Mouse (Mus musculus) limb, embryonic 12.5 days (tissue): ENCODE results near the gene Adm. TPM values are rescaled to one million over a fixed set of nuclear protein-coding genes. Genes with fewer than 3 reads are reported as not detected.

ENCODE experiments used
- ATAC-seq: fragments of 200-750 bp; cut with Nextera tagmentation; 2 replicates; pipeline ENCODE4 v1.8.0; 2017; ENCODE audit warnings: low read depth, moderate TSS enrichment; ENCODE audit not compliant: insufficient number of reproducible peaks, insufficient read depth, low FRiP score, low TSS enrichment
- H3K27ac ChIP-seq: fragments of 300-500 bp; sonication (generic); 2 replicates; pipeline ENCODE4 v1.5.1; 2016; ENCODE audit warnings: mild to moderate bottlenecking, moderate library complexity
- H3K27me3 ChIP-seq: fragments of 300-500 bp; sonication (generic); 2 replicates; pipeline ENCODE4 v1.6.1; 2016; ENCODE audit warnings: mild to moderate bottlenecking, moderate library complexity
- H3K36me3 ChIP-seq: fragments of 300-500 bp; sonication (generic); 2 replicates; pipeline ENCODE4 v1.6.1; 2016; ENCODE audit warnings: mild to moderate bottlenecking, moderate library complexity
- H3K4me1 ChIP-seq: fragments of 300-500 bp; sonication (generic); replicated peaks from 2 replicates; pipeline ENCODE4 v1.6.1; 2016
- H3K4me2 ChIP-seq: fragments of 300-500 bp; sonication (generic); 2 replicates; pipeline ENCODE4 v1.6.1; 2016; ENCODE audit warnings: mild to moderate bottlenecking, moderate library complexity
- H3K4me3 ChIP-seq: fragments of 300-500 bp; sonication (generic); replicated peaks from 2 replicates; pipeline ENCODE4 v1.5.1; 2016; ENCODE audit warnings: mild to moderate bottlenecking
- H3K9ac ChIP-seq: fragments of 300-500 bp; sonication (generic); replicated peaks from 2 replicates; pipeline ENCODE4 v1.6.1; 2016; ENCODE audit warnings: mild to moderate bottlenecking, moderate library complexity
- H3K9me3 ChIP-seq: fragments of 300-500 bp; sonication (generic); 2 replicates; pipeline ENCODE4 v1.6.1; 2016; ENCODE audit warnings: mild to moderate bottlenecking, moderate library complexity
- WGBS: fragments of 180-500 bp; shearing (Covaris S2); methylation state at CpG from one replicate; pipeline ENCODE4 v1.1.7; 2016; 5-methylcytosine and 5-hydroxymethylcytosine counted together
- polyA plus RNA-seq: library from polyadenylated mRNA; unstranded; fragments of >200 nt; fragmentation: Nextera tagmentation; extraction: Ambion mirVana; gene quantifications from 2 replicates; pipeline ENCODE4 v1.2.1, GENCODE M21; 2016

Adm gene
- polyA plus RNA-seq, 1 experiment from 2014 or later: 1.2 TPM

DNA sequence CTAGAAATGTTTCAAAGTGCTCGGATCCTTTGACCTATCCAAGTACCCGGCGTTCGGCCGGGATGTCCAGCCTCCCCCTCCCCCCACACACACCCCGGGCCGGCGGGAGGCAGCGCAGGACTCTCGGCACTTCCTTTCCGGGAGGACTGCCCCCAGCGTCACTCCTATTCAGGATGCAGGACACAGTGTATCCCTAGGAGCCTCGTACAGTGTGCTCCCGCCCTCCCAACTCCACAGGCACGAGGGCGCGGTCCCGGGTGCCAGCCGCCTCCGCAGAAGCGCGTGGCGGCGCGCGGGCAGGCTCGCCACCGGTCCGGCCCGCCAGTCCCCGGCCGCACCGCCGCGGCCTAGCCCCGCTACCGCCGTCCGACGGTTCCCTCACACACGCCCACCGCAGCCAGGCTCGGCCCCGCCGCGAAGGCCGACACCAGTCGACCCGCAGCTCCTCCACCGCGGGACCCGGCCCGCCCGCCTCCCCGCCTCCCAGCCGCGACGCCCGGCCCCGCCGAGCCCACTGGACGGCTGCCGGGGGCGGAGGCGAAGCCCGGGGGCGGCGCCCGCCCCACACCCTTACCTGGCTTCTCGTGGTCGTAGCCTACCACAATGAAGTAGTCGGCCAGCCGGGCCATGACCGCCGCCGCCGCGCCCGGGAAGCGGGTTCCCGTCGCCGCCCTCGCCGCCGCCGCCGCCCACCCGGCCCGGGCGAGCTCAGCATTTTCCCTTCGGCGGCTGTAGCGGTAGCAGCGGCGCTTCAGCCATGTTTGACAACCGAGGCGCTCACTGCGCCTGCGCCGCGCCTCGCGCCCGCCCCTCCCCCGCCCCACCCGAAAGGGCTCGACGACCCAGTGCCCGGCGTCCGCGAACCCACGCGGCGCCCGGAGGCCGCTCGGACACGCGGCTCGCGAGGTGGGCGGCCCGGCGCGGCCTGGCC, 13.1 kb upstream of the Adm start, which contains the start of gene Sbf2:
TSS of gene Sbf2 (minus strand) at position 790 of the 931 bp plus-strand sequence.
- 1% methylated on average over 118 of the region's 127 CpGs for WGBS
- peak within 1 kb of the TSS; percentile 91 for H3K9ac ChIP-seq
- H3K36me3 ChIP-seq: no peaks in the 10 kb centered on the region
- peak within 1 kb of the TSS; percentile 97 for H3K27ac ChIP-seq
- H3K4me3 ChIP-seq: peak within 1 kb of the TSS; percentile 87
- peak within 1 kb of the TSS; percentile 90 for H3K4me2 ChIP-seq
- peak; percentile 91 for ATAC-seq
- H3K9me3 ChIP-seq: no peaks in the 10 kb centered on the region
- H3K27me3 ChIP-seq: peaks cover 4% of the 10 kb centered on the region; the same call in 1 of the 2 replicates
- H3K4me1 ChIP-seq: peaks cover 12% of the 10 kb centered on the region

DNA sequence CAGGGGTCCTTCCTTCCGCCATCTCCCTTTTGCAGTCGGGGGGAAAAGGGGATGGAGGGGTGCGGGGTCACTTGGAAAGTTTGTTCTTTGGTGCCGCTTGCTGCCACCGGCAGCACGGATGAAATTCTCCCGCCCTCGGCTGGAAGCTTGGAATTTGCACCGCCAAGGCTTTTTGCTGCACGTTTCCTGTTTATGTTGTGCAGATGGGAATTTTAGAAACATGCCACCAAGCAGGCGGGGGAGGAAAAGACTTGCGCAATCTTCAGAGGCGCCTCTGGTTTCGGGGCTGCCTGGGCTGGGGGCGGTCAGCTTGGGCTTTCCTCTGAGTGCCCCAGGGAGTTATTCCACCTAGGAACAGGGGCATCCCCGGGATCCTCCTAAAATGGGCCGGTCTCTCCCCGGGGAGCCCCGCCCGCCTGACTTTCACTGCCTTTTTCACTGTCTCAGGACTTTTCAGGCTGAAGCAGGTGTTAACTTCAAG, 12.3 kb upstream of the Adm start:
- H3K4me3 ChIP-seq: peak overlapping the region; percentile 87
- H3K9me3 ChIP-seq: no peaks in the 10 kb centered on the region
- H3K27ac ChIP-seq: peak overlapping the region; percentile 97
- peaks cover 12% of the 10 kb centered on the region for H3K4me1 ChIP-seq
- no peak for ATAC-seq
- no peaks in the 10 kb centered on the region for H3K36me3 ChIP-seq
- under 1% methylated on average over 20 of the region's 20 CpGs for WGBS
- H3K27me3 ChIP-seq: peaks cover 5% of the 10 kb centered on the region; the same call in 1 of the 2 replicates
- peak overlapping the region; percentile 91 for H3K9ac ChIP-seq
- peak overlapping the region; percentile 90 for H3K4me2 ChIP-seq

DNA sequence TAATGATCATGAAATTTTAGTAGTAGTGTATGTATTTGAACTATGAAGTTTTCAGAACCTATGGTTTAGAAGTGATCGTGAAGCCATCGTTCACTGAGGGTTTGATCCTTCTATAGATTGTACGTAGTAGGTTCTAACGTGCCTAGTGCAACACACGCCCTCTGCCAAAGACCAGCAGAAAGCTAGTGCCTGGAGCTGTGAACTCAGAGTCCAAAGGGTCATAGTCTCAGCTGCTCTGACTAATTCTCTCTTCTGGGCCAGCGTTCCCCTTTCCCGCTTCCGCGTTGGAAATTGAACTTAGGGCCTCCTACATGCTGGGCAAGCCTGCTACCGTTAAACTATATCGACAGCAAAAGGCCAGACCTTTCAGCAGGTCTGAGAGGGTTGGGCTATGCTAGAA, 11.7 kb upstream of the Adm start:
- peaks cover 5% of the 10 kb centered on the region; the same call in 1 of the 2 replicates for H3K27me3 ChIP-seq
- H3K36me3 ChIP-seq: no peaks in the 10 kb centered on the region
- H3K9ac ChIP-seq: no peak overlapping the region
- H3K4me3 ChIP-seq: no peak overlapping the region
- H3K4me2 ChIP-seq: peak overlapping the region; percentile 90
- no peaks in the 10 kb centered on the region for H3K9me3 ChIP-seq
- no peak overlapping the region for H3K27ac ChIP-seq
- peaks cover 12% of the 10 kb centered on the region for H3K4me1 ChIP-seq
- no peak for ATAC-seq
- 10% methylated on average over 11 of the region's 11 CpGs for WGBS

DNA sequence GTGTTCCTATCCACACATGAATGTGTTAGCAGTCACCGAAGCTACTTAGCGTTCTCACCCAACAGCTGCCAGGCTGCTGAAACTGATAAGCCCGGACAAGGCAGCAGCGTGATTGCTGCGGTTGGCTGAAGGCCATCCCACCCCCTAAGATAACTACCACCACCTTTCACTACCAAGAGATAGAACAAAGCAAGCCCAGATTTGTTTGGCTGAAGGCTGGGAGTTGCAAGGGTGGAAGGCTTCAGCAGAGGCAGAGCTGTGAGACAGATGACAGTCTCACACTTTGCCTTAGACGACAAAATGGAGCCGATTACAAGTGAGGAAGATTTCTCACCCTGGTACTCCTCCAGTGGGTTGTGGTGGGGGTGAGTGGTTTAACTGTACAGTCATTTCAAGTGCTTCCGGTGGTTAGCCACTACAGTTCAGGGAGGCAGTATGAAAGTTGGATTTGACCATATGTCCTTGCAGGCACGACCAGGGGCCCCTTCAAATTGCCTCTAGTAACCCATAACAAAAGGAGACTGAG, 8.3 kb upstream of the Adm start:
- Histone ChIP-seq H3K27ac (no peak overlapping the region), H3K4me3 (no peak overlapping the region), H3K9me3 (no peaks in the 10 kb centered on the region), H3K9ac (no peak overlapping the region), H3K27me3 (peaks cover 7% of the 10 kb centered on the region; the same call in 1 of the 2 replicates), H3K4me2 (no peak overlapping the region), H3K4me1 (peaks cover 4% of the 10 kb centered on the region), H3K36me3 (no peaks in the 10 kb centered on the region)
- WGBS: 34% methylated on average over 9 of the region's 9 CpGs
- no peak for ATAC-seq

DNA sequence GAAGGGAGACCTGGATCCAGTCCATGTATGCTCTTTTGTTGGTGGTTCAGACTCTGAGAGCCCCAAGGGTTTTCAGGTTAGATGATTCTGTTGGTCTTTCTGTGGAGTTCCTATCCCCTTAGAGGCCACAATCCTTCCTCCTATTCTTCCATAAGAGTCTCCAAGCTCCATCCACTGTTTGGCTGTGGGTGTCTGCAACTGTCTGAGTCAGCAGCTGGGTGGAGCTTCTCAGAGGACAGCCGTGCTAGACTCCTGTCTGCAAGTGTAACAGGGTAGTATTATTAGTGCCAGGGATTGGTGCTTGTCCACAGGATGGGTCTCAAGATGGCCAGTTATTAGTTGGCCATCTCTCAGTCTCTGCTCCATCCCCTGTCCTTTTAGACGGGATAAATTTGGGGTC, 3.4 kb upstream of the Adm start:
- H3K27me3 ChIP-seq: peaks cover 55% of the 10 kb centered on the region
- WGBS: 56% methylated on average over 2 of the region's 2 CpGs

DNA sequence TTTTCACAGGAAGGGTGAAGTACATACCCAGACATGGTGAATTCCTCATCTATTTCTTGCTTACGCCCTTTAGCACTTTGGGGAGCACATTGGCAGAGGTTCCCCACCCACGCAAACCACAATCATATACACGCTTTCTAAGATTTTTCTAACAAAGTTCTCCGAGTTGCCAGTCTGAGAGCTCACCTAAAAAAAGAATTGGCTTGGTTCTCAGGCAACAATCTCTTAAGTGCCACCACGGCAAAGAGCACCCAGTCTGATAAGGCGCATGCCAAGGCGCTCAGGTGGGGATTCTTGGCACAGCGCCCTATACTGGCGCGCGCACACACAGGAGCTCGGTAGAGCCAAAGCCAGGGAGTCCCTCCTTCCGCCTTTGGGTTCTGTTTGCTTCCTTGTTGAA, 2.5 kb upstream of the Adm start:
- 88% methylated on average over 13 of the region's 13 CpGs for WGBS
- ATAC-seq: no peak
- H3K27me3 ChIP-seq: peaks cover 59% of the 10 kb centered on the region
- H3K4me3 ChIP-seq: no peak overlapping the region
- no peak overlapping the region for H3K4me2 ChIP-seq
- H3K9ac ChIP-seq: no peak overlapping the region
- H3K4me1 ChIP-seq: peaks cover 37% of the 10 kb centered on the region
- no peaks in the 10 kb centered on the region for H3K36me3 ChIP-seq
- no peak overlapping the region for H3K27ac ChIP-seq
- no peaks in the 10 kb centered on the region for H3K9me3 ChIP-seq

More for the DNA sequence above, 3.4 kb upstream of the Adm start:
- Histone ChIP-seq H3K9me3 (no peaks in the 10 kb centered on the region), H3K4me2 (no peak overlapping the region), H3K4me1 (peaks cover 35% of the 10 kb centered on the region), H3K4me3 (no peak overlapping the region), H3K36me3 (no peaks in the 10 kb centered on the region), H3K9ac (no peak overlapping the region), H3K27ac (no peak overlapping the region)
- no peak for ATAC-seq

DNA sequence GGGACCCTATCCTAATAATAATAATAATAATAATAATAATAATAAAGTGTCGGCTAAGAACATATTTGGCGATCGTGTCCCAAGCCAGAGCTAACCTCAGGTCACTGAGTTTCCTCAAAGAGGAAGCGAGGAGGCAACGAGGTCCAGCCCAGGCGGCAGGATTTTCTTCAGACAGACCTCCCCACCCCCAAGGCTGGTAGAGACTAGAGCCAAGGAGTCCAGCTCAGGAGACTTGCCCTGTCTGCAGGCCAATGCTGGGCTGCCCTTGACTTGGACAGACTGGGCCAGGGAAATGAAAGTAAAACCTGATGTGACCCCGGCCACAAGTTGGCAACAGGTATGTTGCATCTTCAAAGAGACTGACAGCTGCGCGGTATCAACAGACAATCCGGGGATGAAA, 2.0 kb upstream of the Adm start:
- Histone ChIP-seq H3K27me3 (peaks cover 64% of the 10 kb centered on the region), H3K36me3 (no peaks in the 10 kb centered on the region), H3K4me3 (no peak overlapping the region), H3K9me3 (no peaks in the 10 kb centered on the region), H3K9ac (no peak overlapping the region), H3K27ac (no peak overlapping the region), H3K4me1 (peaks cover 38% of the 10 kb centered on the region), H3K4me2 (no peak overlapping the region; the same call in 1 of the 2 replicates)
- 61% methylated on average over 10 of the region's 10 CpGs for WGBS
- ATAC-seq: no peak

DNA sequence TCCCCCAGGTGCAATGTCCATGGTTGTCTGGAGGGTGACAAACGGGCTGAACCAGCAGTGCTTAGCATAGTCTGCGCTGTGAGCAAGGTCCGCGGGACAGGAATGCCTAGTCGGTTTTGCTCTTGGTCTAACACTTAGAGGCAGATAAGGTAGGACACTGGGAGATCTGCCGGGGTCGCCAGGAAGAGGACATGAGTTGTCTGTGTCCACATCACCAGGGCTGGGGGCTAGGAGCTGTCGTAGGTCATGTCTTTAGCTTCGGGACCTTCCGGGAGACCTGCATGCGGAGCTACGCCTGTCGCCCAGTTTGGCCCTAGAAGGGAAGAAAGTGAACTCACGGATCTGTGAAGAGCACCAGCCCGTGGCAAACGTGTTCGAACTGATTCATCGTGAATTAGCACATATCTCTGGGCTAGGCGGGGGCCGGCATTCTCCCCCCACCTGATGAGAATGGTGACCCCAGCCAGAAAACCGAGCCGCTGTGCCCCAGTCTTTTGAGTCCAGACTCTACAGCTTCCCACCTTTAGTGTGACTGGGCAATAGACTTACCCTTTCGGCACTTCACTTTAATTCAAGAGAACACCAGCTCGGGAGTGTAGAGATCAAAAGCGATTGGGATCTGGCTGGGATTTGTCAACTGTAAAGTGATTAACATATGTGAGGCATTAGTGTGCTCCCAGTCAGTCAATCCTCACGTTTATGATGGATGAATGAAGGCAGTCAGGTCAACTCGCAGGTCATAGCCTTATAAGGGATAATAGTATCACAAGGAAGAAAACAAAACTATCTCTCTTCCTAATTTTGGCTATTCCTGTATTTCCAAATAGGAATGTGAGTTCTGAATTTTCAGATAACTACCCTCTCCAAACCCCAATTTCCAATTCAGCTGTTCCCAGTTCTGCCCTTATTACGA, 1.0 kb upstream of the Adm start:
- H3K36me3 ChIP-seq: no peaks in the 10 kb centered on the region
- H3K9ac ChIP-seq: no peak overlapping the region
- H3K9me3 ChIP-seq: no peaks in the 10 kb centered on the region
- H3K27me3 ChIP-seq: peaks cover 72% of the 10 kb centered on the region
- WGBS: 3% methylated on average over 28 of the region's 28 CpGs
- no peak for ATAC-seq
- H3K4me1 ChIP-seq: peaks cover 46% of the 10 kb centered on the region
- H3K27ac ChIP-seq: no peak overlapping the region
- H3K4me2 ChIP-seq: peak overlapping the region; percentile 78
- H3K4me3 ChIP-seq: peak overlapping the region; percentile 41

DNA sequence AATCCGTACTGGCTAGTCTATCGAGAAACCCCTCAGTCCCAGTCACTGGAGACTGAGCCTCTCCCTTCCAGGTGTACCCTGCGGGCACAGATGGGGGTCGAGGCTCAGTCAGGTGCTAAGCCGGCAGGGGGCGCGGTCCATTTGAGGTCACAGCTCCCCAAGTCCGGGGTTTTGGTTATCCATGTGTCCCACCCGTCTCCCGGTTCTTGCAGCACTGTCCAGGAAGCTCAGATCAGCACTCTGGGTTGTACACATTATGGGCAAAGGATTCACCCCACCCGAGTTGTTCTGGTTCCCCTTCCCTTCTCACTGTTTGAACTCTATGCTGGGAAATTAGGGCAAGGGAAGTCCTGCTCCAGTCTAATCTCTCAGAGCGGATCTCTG, 370 bp upstream of the Adm start:
- WGBS: under 1% methylated on average over 12 of the region's 12 CpGs
- Histone ChIP-seq H3K27me3 (peaks cover 72% of the 10 kb centered on the region), H3K4me1 (peaks cover 46% of the 10 kb centered on the region), H3K4me2 (peak overlapping the region; percentile 78), H3K9me3 (no peaks in the 10 kb centered on the region), H3K27ac (no peak overlapping the region), H3K9ac (no peak overlapping the region), H3K4me3 (peak overlapping the region; percentile 41), H3K36me3 (no peaks in the 10 kb centered on the region)
- no peak for ATAC-seq

DNA sequence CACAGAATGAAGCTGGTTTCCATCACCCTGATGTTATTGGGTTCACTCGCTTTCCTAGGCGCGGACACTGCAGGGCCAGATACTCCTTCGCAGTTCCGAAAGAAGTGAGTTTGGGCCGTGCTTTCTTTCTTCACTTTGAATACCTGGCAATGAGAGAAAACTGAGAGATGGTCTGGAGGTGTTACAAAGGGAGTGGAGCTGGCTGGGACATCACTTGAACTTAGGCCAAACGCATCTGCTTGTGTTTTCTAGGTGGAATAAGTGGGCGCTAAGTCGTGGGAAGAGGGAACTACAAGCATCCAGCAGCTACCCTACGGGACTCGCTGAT, 776 bp downstream of the Adm start:
- ATAC-seq: no peak
- H3K36me3 ChIP-seq: no peaks in the 10 kb centered on the region
- no peak overlapping the region for H3K27ac ChIP-seq
- H3K9me3 ChIP-seq: no peaks in the 10 kb centered on the region
- peak overlapping the region; percentile 78 for H3K4me2 ChIP-seq
- WGBS: 2% methylated on average over 11 of the region's 11 CpGs
- peaks cover 46% of the 10 kb centered on the region for H3K4me1 ChIP-seq
- peaks cover 72% of the 10 kb centered on the region for H3K27me3 ChIP-seq
- H3K9ac ChIP-seq: peak overlapping the region; percentile 51; the same call in 1 of the 2 replicates
- peak overlapping the region; percentile 41 for H3K4me3 ChIP-seq
